Mouse (Mus musculus): ENCODE measurements around the gene Junb. TPM values are rescaled to one million over a fixed set of nuclear protein-coding genes. Genes with fewer than 3 reads are reported as not detected.
A peak's percentile ranks its signal among the peaks of the same experiment; 100 is the strongest.

Gene Junb
- polyA plus RNA-seq, 1 experiment from 2014 or later = 6.6 TPM

DNA sequence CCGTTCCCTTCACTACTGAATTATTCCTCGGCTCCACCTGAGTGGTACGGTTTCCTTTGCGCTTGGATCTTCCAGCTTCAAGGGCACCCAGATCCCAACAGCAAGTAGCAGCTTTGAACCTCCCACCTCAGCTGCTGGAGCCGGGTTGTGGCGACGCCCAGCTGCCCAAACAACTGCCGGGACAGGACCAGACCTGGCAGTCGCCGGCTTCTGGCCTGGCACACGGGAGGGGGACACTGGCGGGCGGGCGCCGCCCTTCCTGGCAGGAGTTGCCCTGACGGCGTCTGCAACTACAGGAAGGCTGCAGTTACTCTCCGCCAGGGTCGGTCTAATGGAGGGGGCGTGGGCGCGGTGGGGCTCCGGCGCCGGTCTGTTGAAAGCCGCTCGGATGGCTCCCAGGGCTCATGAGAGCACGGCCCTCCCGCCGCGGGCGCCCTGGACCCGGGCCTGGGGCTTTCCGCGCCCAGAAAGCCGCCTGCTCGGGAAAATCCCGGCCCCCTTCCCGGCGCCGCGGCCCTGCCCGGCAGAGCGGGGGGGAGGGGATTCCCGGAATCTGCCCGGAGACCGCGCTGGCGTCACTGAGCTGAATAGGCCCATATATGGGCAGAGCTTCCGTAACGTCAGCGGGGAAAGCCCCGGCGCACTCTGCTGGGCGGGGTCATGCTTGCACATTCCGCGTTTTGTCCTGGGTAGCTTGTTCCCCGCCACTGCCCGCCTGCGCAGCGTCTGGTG, 2.3 kb downstream of the Junb start:
- H3K27ac ChIP-seq (replicated peaks) = peak overlapping the region; percentile 80
- H3K27me3 ChIP-seq (replicated peaks; ENCODE audit: low read depth, poor library complexity, severe bottlenecking) = peaks cover 43% of the 10 kb centered on the region
- WGBS = 1% methylated on average over 61 of the region's 61 CpGs
- H3K4me1 ChIP-seq = peaks cover 71% of the 10 kb centered on the region
- peak overlapping the region; percentile 73 for H3K4me3 ChIP-seq
- H3K36me3 ChIP-seq (replicated peaks) = peaks cover 42% of the 10 kb centered on the region
- DNase-seq (ENCODE audit: low spot score) = peak; percentile 95
- H3K9me3 ChIP-seq = no peaks in the 10 kb centered on the region

- peaks cover 71% of the 10 kb centered on the region for H3K4me1 ChIP-seq
- no peaks in the 10 kb centered on the region for H3K9me3 ChIP-seq
- no peak overlapping the region for H3K27ac ChIP-seq (replicated peaks)
- 25% methylated on average over 7 of the region's 7 CpGs for WGBS
- H3K36me3 ChIP-seq (replicated peaks) = peaks cover 49% of the 10 kb centered on the region
- H3K27me3 ChIP-seq (replicated peaks; ENCODE audit: low read depth, poor library complexity, severe bottlenecking) = peaks cover 35% of the 10 kb centered on the region
- H3K4me3 ChIP-seq = peak overlapping the region; percentile 73
- peak; percentile 74 for DNase-seq (ENCODE audit: low spot score)
Observed at GRCm38 (mm10) chr8:84975434-84975833, 3.1 kb downstream of the Junb start.

GRCm38 (mm10) chr8:84974543-84975142, 3.9 kb downstream of the Junb start:
- no peak for DNase-seq (ENCODE audit: low spot score)
- peaks cover 50% of the 10 kb centered on the region for H3K36me3 ChIP-seq (replicated peaks)
- H3K4me3 ChIP-seq = peak overlapping the region; percentile 73; the same call in 1 of the 2 replicates
- peaks cover 29% of the 10 kb centered on the region for H3K27me3 ChIP-seq (replicated peaks; ENCODE audit: low read depth, poor library complexity, severe bottlenecking)
- H3K4me1 ChIP-seq = peaks cover 67% of the 10 kb centered on the region
- 84% methylated on average over 8 of the region's 8 CpGs for WGBS
- H3K9me3 ChIP-seq = no peaks in the 10 kb centered on the region
- no peak overlapping the region for H3K27ac ChIP-seq (replicated peaks)

- peaks cover 65% of the 10 kb centered on the region for H3K4me1 ChIP-seq
- peak overlapping the region; percentile 21; the same call in 1 of the 2 replicates for H3K4me3 ChIP-seq
- DNase-seq (ENCODE audit: low spot score) = peak; percentile 54
- 67% methylated on average over 4 of the region's 4 CpGs for WGBS
- H3K36me3 ChIP-seq (replicated peaks) = peaks cover 50% of the 10 kb centered on the region
- no peaks in the 10 kb centered on the region for H3K9me3 ChIP-seq
- H3K27me3 ChIP-seq (replicated peaks; ENCODE audit: low read depth, poor library complexity, severe bottlenecking) = peaks cover 22% of the 10 kb centered on the region
- no peak overlapping the region for H3K27ac ChIP-seq (replicated peaks)
Observed at GRCm38 (mm10) chr8:84973803-84974542, 4.5 kb downstream of the Junb start.

DNA sequence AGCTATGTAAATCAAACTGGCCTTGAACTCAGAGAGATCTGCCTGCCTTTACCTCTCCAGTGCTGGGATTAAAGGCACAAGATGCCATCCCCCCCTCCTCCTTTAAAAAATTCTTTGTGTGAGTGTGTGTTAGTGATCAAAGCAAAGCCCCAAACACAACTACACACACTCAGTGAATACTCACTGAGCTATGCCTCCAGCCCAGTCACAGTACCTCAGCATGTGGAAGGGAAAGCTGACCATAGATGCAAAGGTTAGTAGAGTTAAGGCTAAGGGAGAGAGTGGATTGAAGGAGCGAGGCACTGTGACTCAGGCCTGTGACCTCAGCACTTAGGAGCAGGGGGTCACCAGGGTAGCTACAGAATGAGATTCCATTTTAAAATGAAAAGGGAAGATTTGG, 5.4 kb downstream of the Junb start:
- no peak for DNase-seq (ENCODE audit: low spot score)
- H3K36me3 ChIP-seq (replicated peaks) = peaks cover 50% of the 10 kb centered on the region
- 84% methylated on average over 1 of the region's 1 CpGs for WGBS
- no peak overlapping the region for H3K27ac ChIP-seq (replicated peaks)
- H3K9me3 ChIP-seq = no peaks in the 10 kb centered on the region
- H3K4me1 ChIP-seq = peaks cover 65% of the 10 kb centered on the region
- peaks cover 13% of the 10 kb centered on the region for H3K27me3 ChIP-seq (replicated peaks; ENCODE audit: low read depth, poor library complexity, severe bottlenecking)
- peak overlapping the region; percentile 22; the same call in 1 of the 2 replicates for H3K4me3 ChIP-seq

- Histone ChIP-seq H3K9me3 (no peaks in the 10 kb centered on the region), H3K27ac (replicated peaks) (peak overlapping the region; percentile 97), H3K27me3 (replicated peaks; ENCODE audit: low read depth, poor library complexity, severe bottlenecking) (no peaks in the 10 kb centered on the region), H3K36me3 (replicated peaks) (peaks cover 50% of the 10 kb centered on the region), H3K4me3 (peak overlapping the region; percentile 80), H3K4me1 (peaks cover 64% of the 10 kb centered on the region)
- 69% methylated on average over 5 of the region's 5 CpGs for WGBS
- no peak for DNase-seq (ENCODE audit: low spot score)
Observed at GRCm38 (mm10) chr8:84970913-84971312, 7.6 kb downstream of the Junb start.

DNA sequence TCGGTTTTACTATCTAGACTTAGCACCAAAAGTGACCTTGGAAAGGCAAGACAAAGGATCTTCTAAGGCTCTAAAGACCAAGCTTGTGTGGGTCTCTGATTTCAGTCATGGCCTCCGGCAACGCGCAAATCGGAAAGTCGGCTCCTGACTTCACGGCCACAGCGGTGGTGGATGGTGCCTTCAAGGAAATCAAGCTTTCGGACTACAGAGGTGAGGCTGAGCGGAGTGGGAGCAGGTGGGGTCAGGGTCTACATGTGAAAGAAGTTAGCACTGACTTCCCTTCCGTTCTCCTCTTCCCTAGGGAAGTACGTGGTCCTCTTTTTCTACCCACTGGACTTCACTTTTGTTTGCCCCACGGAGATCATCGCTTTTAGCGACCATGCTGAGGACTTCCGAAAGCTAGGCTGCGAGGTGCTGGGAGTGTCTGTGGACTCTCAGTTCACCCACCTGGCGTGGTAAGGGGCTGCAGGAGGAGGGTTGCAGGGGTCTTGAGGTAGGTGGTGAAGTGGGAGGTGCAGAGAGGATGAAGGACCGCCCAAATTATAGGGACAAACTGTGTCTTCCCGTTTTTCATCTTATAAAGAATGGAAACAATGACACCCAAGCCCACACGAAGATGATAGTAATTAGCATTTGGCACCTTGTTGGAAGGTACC, 8.3 kb downstream of the Junb start:
- Histone ChIP-seq H3K9me3 (no peaks in the 10 kb centered on the region), H3K4me1 (peaks cover 62% of the 10 kb centered on the region), H3K4me3 (peak overlapping the region; percentile 80), H3K27ac (replicated peaks) (peak overlapping the region; percentile 97), H3K36me3 (replicated peaks) (peaks cover 49% of the 10 kb centered on the region), H3K27me3 (replicated peaks; ENCODE audit: low read depth, poor library complexity, severe bottlenecking) (no peaks in the 10 kb centered on the region)
- peak; percentile 56 for DNase-seq (ENCODE audit: low spot score)
- WGBS = 12% methylated on average over 21 of the region's 21 CpGs

- Histone ChIP-seq H3K4me1 (peaks cover 62% of the 10 kb centered on the region), H3K36me3 (replicated peaks) (peaks cover 41% of the 10 kb centered on the region), H3K27ac (replicated peaks) (peak within 1 kb of the TSS; percentile 97), H3K9me3 (no peaks in the 10 kb centered on the region), H3K4me3 (peak within 1 kb of the TSS; percentile 80), H3K27me3 (replicated peaks; ENCODE audit: low read depth, poor library complexity, severe bottlenecking) (no peaks in the 10 kb centered on the region)
- DNase-seq (ENCODE audit: low spot score) = peak; percentile 90
- under 1% methylated on average over 56 of the region's 56 CpGs for WGBS
Observed at GRCm38 (mm10) chr8:84969241-84970134, 9.0 kb downstream of the Junb start, which contains the start of the genes Gm49661, Prdx2 and Rnaseh2a. TSS of gene Gm49661 (minus strand) at chr8:84969433. TSS of gene Prdx2 (plus strand) at chr8:84969587. TSS of gene Rnaseh2a (minus strand) at chr8:84969767.

DNA sequence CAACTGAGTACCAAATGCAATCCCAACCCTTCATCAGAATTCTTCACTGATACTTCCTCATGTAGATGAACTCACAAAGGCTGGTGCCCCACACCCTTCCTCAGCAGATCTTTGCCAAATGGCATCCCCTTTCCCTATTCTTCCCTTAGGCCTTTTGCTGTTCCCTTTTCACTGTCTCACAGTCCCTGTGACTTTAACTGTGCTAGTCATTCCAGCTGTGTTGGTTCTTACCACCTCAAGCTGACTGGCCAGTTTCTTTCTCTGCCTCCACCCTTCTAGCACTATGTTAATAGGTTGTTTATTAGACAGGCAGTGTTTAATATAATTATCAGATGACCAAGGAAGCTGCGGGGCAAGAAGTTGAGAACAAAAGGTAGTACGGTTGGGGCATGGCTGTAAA, 9.9 kb downstream of the Junb start:
- no peaks in the 10 kb centered on the region for H3K27me3 ChIP-seq (replicated peaks; ENCODE audit: low read depth, poor library complexity, severe bottlenecking)
- WGBS = 35% methylated on average over 2 of the region's 2 CpGs
- DNase-seq (ENCODE audit: low spot score) = no peak
- peaks cover 62% of the 10 kb centered on the region for H3K4me1 ChIP-seq
- peak overlapping the region; percentile 80 for H3K4me3 ChIP-seq
- peaks cover 39% of the 10 kb centered on the region for H3K36me3 ChIP-seq (replicated peaks)
- peak overlapping the region; percentile 97 for H3K27ac ChIP-seq (replicated peaks)
- no peaks in the 10 kb centered on the region for H3K9me3 ChIP-seq

DNA sequence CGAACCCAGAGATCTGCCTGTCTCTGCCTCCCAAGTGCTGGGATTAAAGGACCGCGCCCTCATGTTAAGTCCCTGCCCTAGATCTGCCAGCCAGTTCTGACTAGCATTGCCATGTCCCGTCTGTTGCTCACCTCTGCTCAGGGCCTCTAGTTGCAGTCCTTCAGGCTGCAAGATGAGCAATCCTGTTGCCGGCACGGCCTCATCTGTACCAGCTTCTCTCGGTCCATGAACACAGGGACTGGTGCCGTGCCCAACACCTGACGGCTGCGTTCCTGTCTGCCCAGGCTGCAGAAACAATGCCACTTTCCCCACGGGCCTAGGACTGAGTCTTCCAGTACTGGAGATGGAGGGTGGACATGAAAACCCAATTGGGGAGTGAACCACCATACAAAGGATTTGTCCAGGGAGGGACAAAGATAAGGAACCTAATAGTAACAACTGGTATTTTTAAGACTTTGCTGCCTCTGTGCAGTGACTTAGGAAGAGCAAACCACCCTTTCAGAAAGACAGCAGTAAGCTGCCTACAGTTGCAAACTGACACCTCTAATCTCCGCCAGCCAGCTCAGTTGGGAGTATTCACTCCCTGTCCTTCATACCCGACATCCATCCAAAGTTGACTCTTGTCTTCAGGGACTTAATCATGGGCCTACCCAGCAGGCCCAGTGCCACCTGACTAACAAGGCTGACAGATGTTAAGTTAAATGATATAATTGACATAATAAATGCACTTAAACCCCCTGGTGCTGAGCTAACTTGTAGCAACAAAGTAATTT, 10.8 kb downstream of the Junb start:
- no peaks in the 10 kb centered on the region for H3K9me3 ChIP-seq
- no peaks in the 10 kb centered on the region for H3K27me3 ChIP-seq (replicated peaks; ENCODE audit: low read depth, poor library complexity, severe bottlenecking)
- H3K36me3 ChIP-seq (replicated peaks) = peaks cover 35% of the 10 kb centered on the region
- peak overlapping the region; percentile 12 for H3K27ac ChIP-seq (replicated peaks)
- DNase-seq (ENCODE audit: low spot score) = no peak
- peak overlapping the region; percentile 80 for H3K4me3 ChIP-seq
- 88% methylated on average over 13 of the region's 13 CpGs for WGBS
- peaks cover 62% of the 10 kb centered on the region for H3K4me1 ChIP-seq

GRCm38 (mm10) chr8:84966603-84967002, 11.9 kb downstream of the Junb start:
- no peaks in the 10 kb centered on the region for H3K27me3 ChIP-seq (replicated peaks; ENCODE audit: low read depth, poor library complexity, severe bottlenecking)
- H3K9me3 ChIP-seq = no peaks in the 10 kb centered on the region
- peak overlapping the region; percentile 75 for H3K4me3 ChIP-seq
- peak overlapping the region; percentile 82 for H3K27ac ChIP-seq (replicated peaks)
- 50% methylated on average over 3 of the region's 3 CpGs for WGBS
- DNase-seq (ENCODE audit: low spot score) = no peak
- peaks cover 60% of the 10 kb centered on the region for H3K4me1 ChIP-seq
- H3K36me3 ChIP-seq (replicated peaks) = peaks cover 35% of the 10 kb centered on the region
